In genomic region chr1:138936169-138936568, GRCm38 (mm10) we compare ENCODE assay signal across 21 mouse cellular contexts.
"Had no signal": no experiment of that assay in that cellular context is flagged by ENCODE, and none has a peak within 500 bp of the region (broad histone marks: within the 10 kb centered on the region; RNA-seq: fewer than 3 reads in every experiment).

No protein-coding gene starts in this region.

- H3K9ac ChIP-seq: limb, embryonic 12.5 days; limb, embryonic 15.5 days; liver, embryonic 15.5 days; lung, embryonic 15.5 days; neural tube, embryonic 13.5 days had no signal

- H3K27ac ChIP-seq: limb, embryonic 12.5 days; limb, embryonic 15.5 days; liver, embryonic 15.5 days; lung, embryonic 15.5 days; midbrain, embryonic 10.5 days; neural tube, embryonic 13.5 days had no signal

- H3K4me2 ChIP-seq: limb, embryonic 12.5 days; limb, embryonic 15.5 days; liver, embryonic 11.5 days; liver, embryonic 15.5 days; lung, embryonic 15.5 days; neural tube, embryonic 13.5 days had no signal

- H3K4me3 ChIP-seq: limb, embryonic 12.5 days; limb, embryonic 15.5 days; liver, embryonic 15.5 days; lung, embryonic 15.5 days; megakaryocyte, embryonic 14.5 days; midbrain, embryonic 10.5 days; neural tube, embryonic 13.5 days had no signal

- DNase-seq: kidney, adult 9 months; kidney, postnatal 14 days; kidney, postnatal 4 days; left cerebral cortex, postnatal 4 days; lung, adult 18-20 months; lung, postnatal 10 days; lung, postnatal 36 days; midbrain, embryonic 14.5 days; retina, postnatal 1 day; right cerebral cortex, postnatal 25 days; spleen, adult 18-20 months; thymus, adult 18-20 months; thymus, postnatal 36 days had no signal

- H3K4me1 ChIP-seq: limb, embryonic 12.5 days; limb, embryonic 15.5 days; liver, embryonic 15.5 days; lung, embryonic 15.5 days; midbrain, embryonic 10.5 days; neural tube, embryonic 13.5 days had no signal

- H3K36me3 ChIP-seq: limb, embryonic 12.5 days; limb, embryonic 15.5 days; liver, embryonic 15.5 days; lung, embryonic 15.5 days; midbrain, embryonic 10.5 days; neural tube, embryonic 13.5 days had no signal

- H3K27me3 ChIP-seq: limb, embryonic 12.5 days; limb, embryonic 15.5 days; liver, embryonic 15.5 days; lung, embryonic 15.5 days; megakaryocyte, embryonic 14.5 days; neural tube, embryonic 13.5 days had no signal

- H3K9me3 ChIP-seq: limb, embryonic 12.5 days; limb, embryonic 15.5 days; liver, embryonic 15.5 days; lung, embryonic 15.5 days; megakaryocyte, embryonic 14.5 days; midbrain, embryonic 10.5 days; neural tube, embryonic 13.5 days had no signal
